Mouse (Mus musculus) lung, postnatal 0 days (tissue): ENCODE data around the gene Usp39.

ENCODE experiments used
- CTCF ChIP-seq: IDR thresholded peaks from 2 replicates; pipeline ENCODE4 v1.5.1; 2016; ENCODE audit warnings: antibody characterized with exemption, mild to moderate bottlenecking
- EP300 ChIP-seq: IDR thresholded peaks from 2 replicates; pipeline ENCODE4 v1.6.1; 2016; ENCODE audit warnings: antibody characterized with exemption, mild to moderate bottlenecking, control low read depth

GRCm38 (mm10) chr6:72333111-72333510, 11.9 kb downstream of the Usp39 start:
- TF ChIP-seq EP300: no peak
- no peak for TF ChIP-seq CTCF
